Mouse (Mus musculus) CH12.LX (cell line): Measurements from ENCODE around the gene Fbxl20.

Experiments used
- EP300 ChIP-seq: IDR thresholded peaks from 2 replicates; pipeline ENCODE4 v1.6.1; 2011; ENCODE audit warnings: low read length, improper control_type of control experiment
- KAT2A ChIP-seq: IDR thresholded peaks from 2 replicates; pipeline ENCODE4 v1.6.1; 2012; ENCODE audit warnings: low read length, improper control_type of control experiment, inconsistent platforms; ENCODE audit not compliant: insufficient replicate concordance
- MXI1 ChIP-seq: IDR thresholded peaks from 2 replicates; pipeline ENCODE4 v1.6.1; 2011; ENCODE audit warnings: mild to moderate bottlenecking, low read depth, low read length, improper control_type of control experiment
- POLR2AphosphoS2 ChIP-seq: IDR thresholded peaks from 2 replicates; pipeline ENCODE4 v1.6.1; 2011; ENCODE audit warnings: low read depth, low read length, improper control_type of control experiment

DNA sequence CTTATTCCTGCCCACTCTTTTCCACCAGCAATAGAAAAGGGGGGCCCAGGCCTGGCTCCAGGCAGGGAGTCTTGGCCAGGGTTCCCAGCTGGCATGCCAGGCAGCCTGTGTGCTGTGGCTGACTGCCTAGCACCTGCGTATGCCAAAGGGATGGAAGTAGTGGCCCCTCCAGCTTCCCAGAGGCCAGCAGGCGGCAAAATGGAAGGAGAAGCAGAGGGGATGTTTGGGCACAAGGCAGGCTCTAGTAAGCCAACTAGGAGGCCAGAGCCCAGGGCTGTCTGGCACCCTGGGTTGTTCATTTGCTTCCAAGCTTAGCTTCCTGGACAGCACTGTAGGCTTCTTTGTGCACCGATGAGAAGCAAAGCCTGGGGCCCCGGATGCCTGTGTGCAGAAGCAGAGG, 102.5 kb downstream of the Fbxl20 start:
- TF ChIP-seq MXI1 = no peak
- TF ChIP-seq POLR2AphosphoS2 = no peak
- TF ChIP-seq KAT2A = no peak
- TF ChIP-seq EP300 = no peak
